Mouse (Mus musculus) erythroid progenitor cell, adult 5-6 weeks (primary cell): ENCODE data around the gene Harbi1. TPM values are rescaled to one million over a fixed set of nuclear protein-coding genes. Genes with fewer than 3 reads are reported as not detected.
A peak's percentile ranks its signal among the peaks of the same experiment; 100 is the strongest.
"Not testable (repeated sequence)": the region's sequence is repeated elsewhere in the genome, so short reads cannot be mapped to it uniquely, and the experiment has no call there.

Experiments
- ATAC-seq: replicated peaks from 2 replicates; pipeline ENCODE4 v1.8.0; 2016; ENCODE audit warnings: moderate number of reproducible peaks, mild to moderate bottlenecking, moderate TSS enrichment, inconsistent platforms; ENCODE audit not compliant: poor library complexity, low FRiP score, severe bottlenecking
- total RNA-seq, 2 experiments: library from RNA; stranded (forward) in 1 of 2; stranded (reverse) in 1 of 2; fragments of 150-400 nt in 1 of 2; fragments of 186-747, 209-891 nt in 1 of 2; gene quantifications; 2 replicates each; pipeline versions ENCODE4 v1.2.3 to v1.2.4; 2015 to 2017; ENCODE audit warnings: low replicate concordance in 2 of 2

Harbi1 gene
- total RNA-seq, 2 experiments from 2014 or later = 0.15 to 0.84 TPM

- peak; percentile 12; the same call in 1 of the 2 replicates for ATAC-seq
Observed at GRCm38 (mm10) chr2:91711256-91711925, 739 bp downstream of the Harbi1 start.

GRCm38 (mm10) chr2:91714921-91715320 is 4.3 kb downstream of the Harbi1 start:
- no peak for ATAC-seq

GRCm38 (mm10) chr2:91718276-91718675 is 7.6 kb downstream of the Harbi1 start:
- ATAC-seq = no peak

- ATAC-seq = no peak
Observed at GRCm38 (mm10) chr2:91723382-91723781, 12.7 kb downstream of the Harbi1 start.

- ATAC-seq = no peak
Observed at GRCm38 (mm10) chr2:91723951-91724350, 13.3 kb downstream of the Harbi1 start.

- ATAC-seq = no peak
Observed at GRCm38 (mm10) chr2:91724716-91725115, 14.1 kb downstream of the Harbi1 start.

- ATAC-seq = not testable (repeated sequence)
Observed at GRCm38 (mm10) chr2:91725476-91725875, 14.8 kb downstream of the Harbi1 start.

- no peak for ATAC-seq
Observed at GRCm38 (mm10) chr2:91727011-91727410, 16.4 kb downstream of the Harbi1 start.

GRCm38 (mm10) chr2:91729571-91729970 is 18.9 kb downstream of the Harbi1 start:
- no peak for ATAC-seq

GRCm38 (mm10) chr2:91729971-91730821 is 19.5 kb downstream of the Harbi1 start, which contains the start of gene Ambra1:
TSS of gene Ambra1 (plus strand) at chr2:91730134.
- peak; percentile 94 for ATAC-seq

- ATAC-seq = no peak
Observed at GRCm38 (mm10) chr2:91735221-91735620, 24.6 kb downstream of the Harbi1 start.

- no peak for ATAC-seq
Observed at GRCm38 (mm10) chr2:91739586-91739985, 28.9 kb downstream of the Harbi1 start.

GRCm38 (mm10) chr2:91744686-91745085 is 34.0 kb downstream of the Harbi1 start:
- no peak for ATAC-seq

- no peak for ATAC-seq
Observed at GRCm38 (mm10) chr2:91749811-91750261, 39.2 kb downstream of the Harbi1 start.

Other genes starting within 250 kb of the Harbi1 start
- 165 and 210 TPM in 2 replicates for gene Ckap5, start 184.1 kb upstream of the Harbi1 start, total RNA-seq (2015; ENCODE audit: low replicate concordance)
- gene Ckap5, start 184.1 kb upstream of the Harbi1 start, total RNA-seq (2017; ENCODE audit: low replicate concordance) = 216 and 320 TPM in 2 replicates
- not detected in 2 replicates for gene F2, start 74.4 kb upstream of the Harbi1 start, total RNA-seq (2015; ENCODE audit: low replicate concordance)
- 0.26 TPM in 1 of 2 replicates, not detected in the other for gene F2, start 74.4 kb upstream of the Harbi1 start, total RNA-seq (2017; ENCODE audit: low replicate concordance)
- gene Zfp408, start 61.1 kb upstream of the Harbi1 start, total RNA-seq (2015; ENCODE audit: low replicate concordance) = 5.0 and 10.1 TPM in 2 replicates
- gene Zfp408, start 61.1 kb upstream of the Harbi1 start, total RNA-seq (2017; ENCODE audit: low replicate concordance) = 1.1 and 3.6 TPM in 2 replicates
- gene Arhgap1, start 61.0 kb upstream of the Harbi1 start, total RNA-seq (2015; ENCODE audit: low replicate concordance) = 20.2 and 52.0 TPM in 2 replicates
- gene Arhgap1, start 61.0 kb upstream of the Harbi1 start, total RNA-seq (2017; ENCODE audit: low replicate concordance) = 8.3 and 24.5 TPM in 2 replicates
- gene Atg13, start 276 bp upstream of the Harbi1 start, total RNA-seq (2015; ENCODE audit: low replicate concordance) = 21.4 and 22.0 TPM in 2 replicates
- gene Atg13, start 276 bp upstream of the Harbi1 start, total RNA-seq (2017; ENCODE audit: low replicate concordance) = 10.3 and 10.7 TPM in 2 replicates
- 9.7 and 19.7 TPM in 2 replicates for gene Ambra1, start 19.3 kb downstream of the Harbi1 start, total RNA-seq (2015; ENCODE audit: low replicate concordance)
- gene Ambra1, start 19.3 kb downstream of the Harbi1 start, total RNA-seq (2017; ENCODE audit: low replicate concordance) = 20.7 and 28.4 TPM in 2 replicates
- gene Chrm4, start 216.4 kb downstream of the Harbi1 start, total RNA-seq (2015; ENCODE audit: low replicate concordance) = 1.3 TPM in 1 of 2 replicates, not detected in the other
- gene Chrm4, start 216.4 kb downstream of the Harbi1 start, total RNA-seq (2017; ENCODE audit: low replicate concordance) = not detected in 2 replicates
- not detected in 2 replicates for gene Mdk, start 221.4 kb downstream of the Harbi1 start, total RNA-seq (2015; ENCODE audit: low replicate concordance)
- gene Mdk, start 221.4 kb downstream of the Harbi1 start, total RNA-seq (2017; ENCODE audit: low replicate concordance) = not detected in 2 replicates
- gene Gm9821, start 234.9 kb downstream of the Harbi1 start, total RNA-seq (2015; ENCODE audit: low replicate concordance) = not detected in 2 replicates
- gene Gm9821, start 234.9 kb downstream of the Harbi1 start, total RNA-seq (2017; ENCODE audit: low replicate concordance) = 0.13 TPM in 1 of 2 replicates, not detected in the other